In genomic region chr14:55660636-55661035, GRCm38 (mm10) we compare ENCODE assay signal across 8 mouse cellular contexts. TPM values are rescaled to one million over a fixed set of nuclear protein-coding genes. Genes with fewer than 3 reads are reported as not detected.
A peak's percentile ranks its signal among the peaks of the same experiment; 100 is the strongest.
DNase-seq lines count a peak whose midpoint lies in the region; ATAC-seq and TF ChIP-seq lines count a peak whose summit lies in the region.

No protein-coding gene starts in this region.

- H3K36me3 ChIP-seq in heart, embryonic 13.5 days, result peaks cover 47% of the 10 kb centered on the region
- H3K36me3 ChIP-seq in G1E (replicated peaks), result peaks cover 70% of the 10 kb centered on the region
- peaks cover 32% of the 10 kb centered on the region for H3K36me3 ChIP-seq in forebrain, embryonic 15.5 days
- peaks cover 17% of the 10 kb centered on the region for H3K36me3 ChIP-seq in liver, embryonic 14.5 days (replicated peaks; ENCODE audit: control insufficient read depth, insufficient read depth, low read depth)

- peaks cover 31% of the 10 kb centered on the region for H3K4me1 ChIP-seq in heart, embryonic 13.5 days
- H3K4me1 ChIP-seq in G1E (ENCODE audit: insufficient read depth, low read depth, low read length), result peaks cover 22% of the 10 kb centered on the region
- peaks cover 10% of the 10 kb centered on the region for H3K4me1 ChIP-seq in forebrain, embryonic 15.5 days
- peaks cover 8 to 9% of the 10 kb centered on the region in 2 experiments; a peak in 3 of 4 replicates for H3K4me1 ChIP-seq in liver, embryonic 14.5 days (replicated peaks; ENCODE audit: control insufficient read depth in 2 of 2, insufficient read depth in 2 of 2, low read length in 1 of 2)

- no peak for ATAC-seq in heart, embryonic 13.5 days (ENCODE audit: extremely low read depth, insufficient number of reproducible peaks, low FRiP score, low TSS enrichment)
- ATAC-seq in G1E (ENCODE audit: extremely low read depth, insufficient number of reproducible peaks, low FRiP score, poor library complexity, severe bottlenecking), result no peak
- no peak; the same call in 1 of the 2 replicates for ATAC-seq in forebrain, embryonic 15.5 days (replicated peaks)
- no peak for ATAC-seq in liver, embryonic 14.5 days (ENCODE audit: insufficient read depth)

- peak overlapping the region; percentile 90; the same call in 1 of the 2 replicates for H3K9ac ChIP-seq in heart, embryonic 13.5 days
- no peak overlapping the region for H3K9ac ChIP-seq in forebrain, embryonic 15.5 days (replicated peaks)
- peak overlapping the region; percentile 74; the same call in 1 of the 2 replicates for H3K9ac ChIP-seq in liver, embryonic 14.5 days (replicated peaks)

- H3K27me3 ChIP-seq in heart, embryonic 13.5 days (replicated peaks), result no peaks in the 10 kb centered on the region
- no peaks in the 10 kb centered on the region for H3K27me3 ChIP-seq in G1E (ENCODE audit: insufficient read depth, low read length)
- H3K27me3 ChIP-seq in forebrain, embryonic 15.5 days, result no peaks in the 10 kb centered on the region
- no peaks in the 10 kb centered on the region for H3K27me3 ChIP-seq in liver, embryonic 14.5 days (ENCODE audit: control insufficient read depth, insufficient read depth, low read length)

- DNase-seq in heart, adult 8-10 months (ENCODE audit: low spot score), result no peak
- DNase-seq in G1E (ENCODE audit: low spot score), result no peak
- no peak for DNase-seq in liver, embryonic 14.5 days (ENCODE audit: low read depth in 3 of 3, low spot score in 3 of 3)
- no peak for DNase-seq in gastrocnemius, postnatal 4 days (ENCODE audit: low spot score in 2 of 2)
- no peak for DNase-seq in ovary, postnatal 10 days (ENCODE audit: low spot score)
- DNase-seq in left cerebral cortex, postnatal 4 days, result no peak

- peak overlapping the region; percentile 85 for H3K4me3 ChIP-seq in heart, embryonic 13.5 days
- H3K4me3 ChIP-seq in G1E (ENCODE audit: low read depth, low read length), result peak overlapping the region; percentile 72
- H3K4me3 ChIP-seq in forebrain, embryonic 15.5 days, result peak overlapping the region; percentile 66
- H3K4me3 ChIP-seq in liver, embryonic 14.5 days (ENCODE audit: insufficient read depth in 1 of 2, low read depth in 2 of 2, low read length in 2 of 2), result peak overlapping the region in 1 of 2 experiments; percentile 70; a peak in 3 of 4 replicates

- no peak for TF ChIP-seq EP300 in liver, embryonic 14.5 days (IDR thresholded peaks at IDR 0.05; ENCODE audit: low read depth)

- intact Hi-C loops in left cerebral cortex, postnatal 4 days (cut with DNase I), result no loop called here

- no peaks in the 10 kb centered on the region for H3K9me3 ChIP-seq in heart, embryonic 13.5 days
- no peaks in the 10 kb centered on the region for H3K9me3 ChIP-seq in G1E (replicated peaks)
- H3K9me3 ChIP-seq in forebrain, embryonic 15.5 days, result no peaks in the 10 kb centered on the region
- no peaks in the 10 kb centered on the region for H3K9me3 ChIP-seq in liver, embryonic 14.5 days (ENCODE audit: control insufficient read depth, low read length)

- WGBS in heart, embryonic 13.5 days, result 44% methylated on average over 2 of the region's 2 CpGs
- WGBS in forebrain, embryonic 15.5 days, result 35% methylated on average over 2 of the region's 2 CpGs
- 47% methylated on average over 2 of the region's 2 CpGs for WGBS in liver, embryonic 14.5 days (ENCODE audit: insufficient replicate concordance)

- no peak for TF ChIP-seq CTCF in G1E (IDR thresholded peaks at IDR 0.05; ENCODE audit: low read depth, low read length)
- TF ChIP-seq CTCF in liver, embryonic 14.5 days (IDR thresholded peaks at IDR 0.05; ENCODE audit: low read depth), result no peak

- H3K4me2 ChIP-seq in heart, embryonic 13.5 days, result peak overlapping the region; percentile 78
- peak overlapping the region; percentile 56 for H3K4me2 ChIP-seq in forebrain, embryonic 15.5 days (replicated peaks)
- H3K4me2 ChIP-seq in liver, embryonic 14.5 days (ENCODE audit: low read depth), result peak overlapping the region; percentile 69

- H3K27ac ChIP-seq in heart, embryonic 13.5 days (replicated peaks), result peak overlapping the region; percentile 86; the same call in 1 of the 2 replicates
- peak overlapping the region; percentile 86 for H3K27ac ChIP-seq in forebrain, embryonic 15.5 days (replicated peaks)
- H3K27ac ChIP-seq in liver, embryonic 14.5 days, result no peak overlapping the region

RNA-seq across cellular contexts. Expression of gene Mdp1, which starts 0.3 kb away (rescaled TPM):
- polyA plus RNA-seq in heart, embryonic 13.5 days (2015; fragmentation: Nextera tagmentation; extraction: Ambion mirVana), result 74.3 and 83.3 TPM in 2 replicates
- total RNA-seq in heart, adult 8-10 months (2022), result 10 to 100 TPM; 46.2 to 64.1 (median 52.7) TPM
- 18.4 and 28.0 TPM in 2 replicates for total RNA-seq in G1E (2014; fragmentation: Nextera tagmentation)
- total RNA-seq in G1E (2017), result 45.8 and 46.5 TPM in 2 replicates
- 9.4 and 12.2 TPM in 2 replicates for polyA plus RNA-seq in G1E (2012)
- 66.0 and 68.5 TPM in 2 replicates for polyA plus RNA-seq in forebrain, embryonic 15.5 days (2015; fragmentation: Nextera tagmentation; extraction: Ambion mirVana)
- 11.6 and 13.4 TPM in 2 replicates for polyA plus RNA-seq in liver, embryonic 14.5 days (2012; rRNA removed)
- 15.5 and 16.6 TPM in 2 replicates for polyA plus RNA-seq in liver, embryonic 14.5 days (2014; fragmentation: Nextera tagmentation; extraction: Ambion mirVana)
- total RNA-seq in gastrocnemius, postnatal 4 days (2021), result 10 to 100 TPM; 27.2 to 27.5 TPM
- 10 to 100 TPM; 44.6 to 44.7 TPM for total RNA-seq in left cerebral cortex, postnatal 4 days (2021)

RNA-seq across cellular contexts. Expression of gene Tssk4, which starts 10.7 kb away (rescaled TPM):
- polyA plus RNA-seq in heart, embryonic 13.5 days (2015; fragmentation: Nextera tagmentation; extraction: Ambion mirVana), result 0.43 and 0.53 TPM in 2 replicates
- under 1 TPM; 0.44 to 0.88 (median 0.52) TPM for total RNA-seq in heart, adult 8-10 months (2022)
- 4.0 and 4.2 TPM in 2 replicates for total RNA-seq in G1E (2014; fragmentation: Nextera tagmentation)
- total RNA-seq in G1E (2017), result 1.9 and 2.3 TPM in 2 replicates
- polyA plus RNA-seq in G1E (2012), result 0.17 and 0.26 TPM in 2 replicates
- 0.38 and 0.53 TPM in 2 replicates for polyA plus RNA-seq in forebrain, embryonic 15.5 days (2015; fragmentation: Nextera tagmentation; extraction: Ambion mirVana)
- 0.34 and 0.39 TPM in 2 replicates for polyA plus RNA-seq in liver, embryonic 14.5 days (2012; rRNA removed)
- polyA plus RNA-seq in liver, embryonic 14.5 days (2014; fragmentation: Nextera tagmentation; extraction: Ambion mirVana), result 0.19 and 0.23 TPM in 2 replicates
- total RNA-seq in gastrocnemius, postnatal 4 days (2021), result 1 to 10 TPM; 1.4 to 2.0 TPM
- 1 to 10 TPM; 1.2 to 2.4 TPM for total RNA-seq in left cerebral cortex, postnatal 4 days (2021)

RNA-seq across cellular contexts. Expression of gene Gmpr2, which starts 11.1 kb away (rescaled TPM):
- 39.3 and 47.4 TPM in 2 replicates for polyA plus RNA-seq in heart, embryonic 13.5 days (2015; fragmentation: Nextera tagmentation; extraction: Ambion mirVana)
- total RNA-seq in heart, adult 8-10 months (2022), result 10 to 100 TPM in 1 of 4 experiments, 1 to 10 TPM in 3; 7.8 to 11.2 (median 8.9) TPM
- total RNA-seq in G1E (2014; fragmentation: Nextera tagmentation) (27.7 and 30.8 TPM in 2 replicates), G1E (2017) (40.5 and 42.7 TPM in 2 replicates)
- polyA plus RNA-seq in G1E (2012), result 20.0 and 24.7 TPM in 2 replicates
- 56.7 and 62.2 TPM in 2 replicates for polyA plus RNA-seq in forebrain, embryonic 15.5 days (2015; fragmentation: Nextera tagmentation; extraction: Ambion mirVana)
- 10.6 and 14.1 TPM in 2 replicates for polyA plus RNA-seq in liver, embryonic 14.5 days (2012; rRNA removed)
- polyA plus RNA-seq in liver, embryonic 14.5 days (2014; fragmentation: Nextera tagmentation; extraction: Ambion mirVana), result 17.9 and 18.2 TPM in 2 replicates
- 10 to 100 TPM; 12.7 to 13.9 TPM for total RNA-seq in gastrocnemius, postnatal 4 days (2021)
- 10 to 100 TPM; 33.8 to 35.4 TPM for total RNA-seq in left cerebral cortex, postnatal 4 days (2021)

RNA-seq across cellular contexts. Expression of gene Nedd8, which starts 11.3 kb away (rescaled TPM):
- polyA plus RNA-seq in heart, embryonic 13.5 days (2015; fragmentation: Nextera tagmentation; extraction: Ambion mirVana), result 471 and 507 TPM in 2 replicates
- total RNA-seq in heart, adult 8-10 months (2022), result 100 to 1,000 TPM; 245 to 279 (median 255) TPM
- total RNA-seq in G1E (2014; fragmentation: Nextera tagmentation) (234 and 266 TPM in 2 replicates), G1E (2017) (488 and 566 TPM in 2 replicates)
- 112 and 128 TPM in 2 replicates for polyA plus RNA-seq in G1E (2012)
- polyA plus RNA-seq in forebrain, embryonic 15.5 days (2015; fragmentation: Nextera tagmentation; extraction: Ambion mirVana), result 563 and 611 TPM in 2 replicates
- polyA plus RNA-seq in liver, embryonic 14.5 days (2012; rRNA removed), result 101 and 168 TPM in 2 replicates
- 279 and 286 TPM in 2 replicates for polyA plus RNA-seq in liver, embryonic 14.5 days (2014; fragmentation: Nextera tagmentation; extraction: Ambion mirVana)
- 100 to 1,000 TPM; 257 to 278 TPM for total RNA-seq in gastrocnemius, postnatal 4 days (2021)
- 100 to 1,000 TPM; 347 to 384 TPM for total RNA-seq in left cerebral cortex, postnatal 4 days (2021)

RNA-seq across cellular contexts. Expression of gene Tm9sf1, which starts 17.0 kb away (rescaled TPM):
- 77.8 and 81.5 TPM in 2 replicates for polyA plus RNA-seq in heart, embryonic 13.5 days (2015; fragmentation: Nextera tagmentation; extraction: Ambion mirVana)
- 10 to 100 TPM; 38.9 to 44.2 (median 40.8) TPM for total RNA-seq in heart, adult 8-10 months (2022)
- 35.1 and 40.6 TPM in 2 replicates for total RNA-seq in G1E (2014; fragmentation: Nextera tagmentation)
- 54.0 and 57.7 TPM in 2 replicates for total RNA-seq in G1E (2017)
- 14.6 and 14.8 TPM in 2 replicates for polyA plus RNA-seq in G1E (2012)
- 61.7 and 67.2 TPM in 2 replicates for polyA plus RNA-seq in forebrain, embryonic 15.5 days (2015; fragmentation: Nextera tagmentation; extraction: Ambion mirVana)
- polyA plus RNA-seq in liver, embryonic 14.5 days (2012; rRNA removed), result 26.4 and 33.2 TPM in 2 replicates
- polyA plus RNA-seq in liver, embryonic 14.5 days (2014; fragmentation: Nextera tagmentation; extraction: Ambion mirVana), result 42.8 and 45.4 TPM in 2 replicates
- 10 to 100 TPM; 46.8 to 47.8 TPM for total RNA-seq in gastrocnemius, postnatal 4 days (2021)
- total RNA-seq in left cerebral cortex, postnatal 4 days (2021), result 10 to 100 TPM; 35.3 to 41.1 TPM
